Mouse (Mus musculus) cerebellum, adult 9-11 months (tissue): ENCODE measurements at regions not wholly inside any gene's neighbourhood (a gene's known extent, or its start where the extent isn't known, plus 50 kb on each side); places are given as distances from the start of the nearest gene placed in this dataset.

Experiments
- DNase-seq: peaks from one replicate; pipeline ENCODE4 v3.0.0; 2022

DNA sequence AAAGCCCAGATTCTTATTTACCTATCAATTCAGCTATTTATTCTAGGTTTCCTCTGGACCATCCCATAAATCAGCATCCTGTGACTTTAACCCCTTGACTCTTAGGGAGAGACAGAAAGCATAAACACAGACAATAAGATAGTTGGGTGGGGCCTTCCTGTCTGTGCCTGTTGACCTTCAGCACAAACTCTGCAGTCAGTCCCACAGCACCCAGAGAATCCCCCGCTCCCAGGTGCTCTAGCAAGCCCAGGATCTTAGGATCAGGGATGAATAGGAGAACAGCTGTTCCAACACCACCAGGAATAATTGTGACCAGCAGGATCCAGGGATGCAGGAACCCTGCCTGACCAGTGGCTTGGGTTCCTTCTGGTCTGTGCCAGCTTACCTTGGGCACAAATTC is 107.8 kb downstream of the Basp1 start:
- DNase-seq = no peak

DNA sequence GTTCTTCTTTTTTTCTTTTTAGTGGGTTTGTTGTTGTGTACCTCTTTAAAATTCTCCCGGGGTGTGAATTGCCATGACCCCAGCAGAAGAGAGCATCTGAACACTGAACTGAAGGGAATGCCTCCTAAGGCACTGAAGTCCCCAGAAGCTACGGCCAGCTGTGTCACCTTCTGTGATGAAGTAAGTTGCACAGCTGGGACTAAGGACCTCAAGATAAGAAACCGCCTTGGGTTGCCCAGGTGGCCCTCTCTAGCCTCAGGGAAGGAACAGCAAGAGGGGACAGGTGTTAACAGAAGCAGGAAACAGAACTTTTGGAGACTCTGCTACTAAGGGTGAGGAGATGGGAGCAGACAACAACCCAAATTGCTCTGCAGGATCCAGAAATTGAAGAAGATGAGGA is 110.2 kb downstream of the Basp1 start:
- DNase-seq = no peak

DNA sequence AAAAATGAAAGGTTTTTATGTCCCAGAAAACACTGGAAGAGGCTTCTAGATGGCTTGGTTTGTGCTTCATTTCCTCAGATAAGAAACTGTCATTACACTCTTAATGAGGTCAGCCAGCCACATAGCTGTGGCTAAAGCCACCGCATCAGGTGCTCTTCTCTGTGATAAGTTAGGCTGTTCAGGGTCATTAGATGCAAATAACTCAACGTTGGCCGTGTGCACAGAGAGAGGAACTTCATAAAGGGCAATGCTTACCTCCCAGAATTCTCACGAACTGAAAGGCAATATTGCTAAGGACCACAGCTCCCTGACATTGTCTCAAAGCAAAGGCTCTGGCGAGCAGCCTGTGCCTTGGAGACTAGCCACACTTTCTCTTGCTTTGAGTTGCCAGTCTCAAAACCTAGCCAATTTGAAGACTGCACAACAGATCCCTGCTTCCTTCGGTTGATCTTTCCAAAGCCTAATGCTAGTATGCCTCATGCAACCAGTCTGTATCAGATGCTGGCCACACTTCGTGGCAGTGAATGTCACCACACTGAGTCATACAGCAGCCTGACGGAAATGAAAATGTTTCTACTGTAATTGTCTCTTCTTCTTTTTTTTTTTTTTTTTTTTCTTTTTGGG is 110.8 kb downstream of the Basp1 start:
- DNase-seq = no peak

GRCm38 (mm10) chr15:25301810-25302209 is 111.8 kb downstream of the Basp1 start:
- DNase-seq = no peak

- DNase-seq = no peak
These were observed 116.3 kb downstream of the Basp1 start for GRCm38 (mm10) chr15:25297278-25297677.

DNA sequence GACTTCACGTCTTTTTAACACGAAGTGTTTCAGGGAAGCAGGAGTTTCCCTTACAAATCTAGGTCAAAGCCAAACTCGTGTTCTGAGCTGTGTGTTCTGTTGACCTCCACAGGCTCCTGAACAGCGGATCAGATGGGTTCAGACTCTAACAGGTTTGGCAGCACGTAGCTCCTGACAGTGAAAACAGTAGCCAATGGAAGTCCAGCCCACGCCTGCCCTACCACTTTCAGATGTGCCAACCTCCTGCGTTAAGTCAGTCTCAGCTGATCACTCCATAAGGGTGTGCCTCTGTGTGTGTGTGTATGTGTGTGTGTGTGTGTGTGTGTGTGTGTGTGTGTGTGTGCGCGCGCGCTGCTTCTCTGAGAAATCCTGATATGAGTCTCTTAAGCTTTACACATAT is 116.8 kb downstream of the Basp1 start:
- no peak for DNase-seq

DNA sequence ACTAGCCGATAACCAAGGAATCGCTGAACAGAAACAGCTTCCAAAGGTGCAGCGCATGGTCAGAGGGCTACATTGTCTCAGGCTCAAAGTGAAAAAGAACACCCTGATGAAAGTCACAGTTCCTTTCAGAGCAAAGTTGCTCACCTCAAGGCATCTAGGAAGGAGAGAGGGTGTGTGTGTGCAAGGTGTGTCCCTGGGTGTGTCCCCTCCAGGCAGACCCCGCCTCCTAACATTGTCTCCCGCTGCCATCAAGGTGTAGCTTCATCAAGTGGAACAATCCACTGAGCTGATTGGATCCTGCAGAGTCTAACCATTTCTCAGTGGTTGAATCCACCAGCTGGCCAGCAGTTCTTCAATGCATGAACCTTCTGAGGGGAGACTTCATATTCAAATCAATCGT is 117.8 kb downstream of the Basp1 start:
- DNase-seq = no peak

GRCm38 (mm10) chr15:25291231-25291691 is 122.3 kb downstream of the Basp1 start:
- DNase-seq = no peak

DNA sequence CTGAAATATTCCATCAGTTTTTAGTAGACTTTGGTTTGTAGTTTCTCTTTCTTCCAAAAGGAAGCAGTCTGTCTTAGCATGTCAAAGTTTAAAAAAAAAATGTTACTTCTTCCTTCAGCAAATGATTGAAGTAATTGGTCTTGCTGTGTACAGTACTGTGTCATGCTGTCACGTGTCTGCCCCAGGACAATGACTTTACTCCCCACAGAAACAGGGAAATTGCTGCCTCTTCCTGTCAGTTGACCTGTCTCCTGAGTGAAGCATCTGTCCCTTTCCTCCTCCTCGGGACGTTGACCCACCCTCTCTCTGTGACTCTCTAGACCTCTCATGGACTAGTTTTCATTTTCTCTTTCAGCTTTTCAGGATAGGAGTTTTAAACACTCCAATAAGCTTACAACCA is 125.7 kb downstream of the Basp1 start:
- DNase-seq = no peak

DNA sequence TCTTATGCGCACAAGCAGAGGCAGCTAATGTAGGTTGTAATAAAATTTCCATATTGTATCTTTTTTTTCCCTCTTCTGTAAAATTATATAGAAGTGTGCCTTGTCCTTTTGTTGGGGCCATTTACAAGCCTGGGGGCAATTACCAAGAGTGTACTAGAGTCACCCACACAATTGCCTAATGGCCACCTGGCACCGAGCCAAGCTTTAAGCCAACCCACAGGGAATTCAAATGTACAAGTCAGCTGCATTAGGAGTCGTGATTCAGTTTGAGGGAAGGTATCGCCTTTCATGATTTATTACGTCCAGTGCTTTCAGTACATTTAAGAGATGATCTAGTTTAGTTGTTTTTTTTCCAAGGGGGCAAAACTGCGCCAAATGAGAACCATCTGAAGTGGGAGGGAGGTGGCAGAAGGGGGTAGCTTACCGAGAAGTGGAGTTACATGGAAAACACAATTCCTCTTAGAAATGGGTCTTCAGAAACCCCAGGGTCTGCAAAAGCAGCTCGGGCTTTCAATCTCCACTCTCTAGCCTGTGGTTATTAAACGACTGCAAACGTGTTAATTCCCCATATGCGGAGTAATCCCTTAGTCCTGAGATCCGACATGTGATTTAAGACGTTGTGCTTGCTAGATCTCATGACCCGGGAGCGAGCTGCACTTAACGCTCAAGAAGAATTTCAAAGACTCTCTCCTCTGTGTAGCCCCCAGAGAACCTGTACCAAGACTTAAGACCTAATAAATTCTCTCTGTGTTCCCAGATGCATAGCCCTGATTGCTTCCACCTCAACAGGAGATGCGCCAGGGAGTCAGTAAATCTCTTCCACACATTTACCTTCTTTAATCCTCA is 129.0 kb downstream of the Basp1 start:
- no peak for DNase-seq

DNA sequence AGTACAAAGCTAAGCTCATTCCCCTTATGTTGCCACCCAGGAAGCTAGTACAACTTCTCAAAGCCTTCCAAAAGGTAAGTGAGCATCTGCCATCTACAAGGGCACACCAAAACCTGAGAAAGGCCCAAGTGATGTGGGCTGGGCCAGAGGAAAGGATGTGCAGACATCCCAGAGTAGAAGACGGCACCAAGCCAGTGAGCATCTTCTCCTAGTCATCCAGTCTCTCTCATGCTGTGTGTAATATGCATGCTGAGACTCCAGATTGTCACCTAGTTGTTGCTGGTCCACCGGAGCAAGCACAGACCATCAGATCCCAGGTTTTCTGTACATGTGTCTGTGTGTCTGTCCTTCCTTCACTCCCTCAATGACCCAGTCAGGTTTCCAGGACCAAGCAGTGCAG is 129.9 kb downstream of the Basp1 start:
- DNase-seq = no peak

DNA sequence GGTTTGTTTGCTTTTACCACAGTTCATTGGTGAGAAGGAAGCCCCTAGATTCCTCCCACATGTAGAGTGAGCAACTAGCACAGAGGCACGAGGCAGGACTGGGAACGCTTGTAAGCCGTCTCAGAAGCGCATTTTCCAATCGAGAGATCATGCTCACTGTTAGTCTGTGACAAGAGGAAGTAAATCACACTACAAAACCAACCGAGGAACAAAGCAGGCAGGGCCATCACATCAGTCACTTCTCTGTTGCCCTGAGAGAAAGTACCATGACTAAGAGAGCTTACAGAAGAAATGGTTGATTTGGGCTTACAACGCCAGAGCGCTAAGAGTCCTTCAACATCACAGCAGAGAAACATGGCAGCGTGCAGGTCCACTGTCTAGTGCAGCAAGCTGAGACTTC is 131.2 kb downstream of the Basp1 start:
- DNase-seq = no peak

GRCm38 (mm10) chr15:25281942-25282341 is 131.6 kb downstream of the Basp1 start:
- no peak for DNase-seq

DNA sequence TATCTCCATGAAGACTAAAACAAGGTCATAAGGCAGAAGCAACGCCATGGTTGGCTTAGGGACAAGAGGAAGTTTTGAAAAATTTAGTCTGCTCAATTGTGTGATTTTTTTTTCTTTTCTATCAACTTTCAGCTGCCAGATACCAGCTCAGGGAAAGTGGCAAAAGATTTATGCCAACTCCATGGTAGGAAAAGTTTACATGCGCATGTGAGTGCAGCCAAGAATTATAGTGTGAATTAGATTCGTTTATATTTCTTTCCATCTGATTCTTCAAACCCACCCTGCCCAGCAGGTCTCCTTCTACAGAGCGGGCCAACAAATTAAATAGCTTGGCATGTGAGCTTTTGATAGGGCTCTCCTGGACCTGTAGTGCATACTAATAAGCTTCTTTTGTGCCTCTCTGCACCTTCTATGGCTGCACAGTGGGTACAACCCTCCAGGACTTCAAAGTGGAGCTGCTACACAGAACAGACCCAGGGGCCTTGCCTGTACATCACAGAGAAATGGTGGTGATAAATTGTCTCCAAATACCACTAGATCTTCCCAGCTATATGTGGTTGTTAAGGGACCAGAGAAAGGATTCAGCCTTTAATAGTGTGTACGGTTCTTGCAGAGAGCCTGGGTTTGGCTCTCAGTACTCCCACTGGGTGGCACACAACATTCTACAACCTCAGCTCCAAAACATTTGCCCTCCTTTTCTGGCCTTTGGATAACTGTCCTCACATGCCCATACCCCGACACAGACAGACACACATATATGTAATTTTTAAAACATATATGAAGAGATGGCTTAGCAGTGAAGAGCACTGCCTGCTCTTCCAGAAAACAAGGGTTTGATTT is 135.0 kb downstream of the Basp1 start:
- DNase-seq = no peak

DNA sequence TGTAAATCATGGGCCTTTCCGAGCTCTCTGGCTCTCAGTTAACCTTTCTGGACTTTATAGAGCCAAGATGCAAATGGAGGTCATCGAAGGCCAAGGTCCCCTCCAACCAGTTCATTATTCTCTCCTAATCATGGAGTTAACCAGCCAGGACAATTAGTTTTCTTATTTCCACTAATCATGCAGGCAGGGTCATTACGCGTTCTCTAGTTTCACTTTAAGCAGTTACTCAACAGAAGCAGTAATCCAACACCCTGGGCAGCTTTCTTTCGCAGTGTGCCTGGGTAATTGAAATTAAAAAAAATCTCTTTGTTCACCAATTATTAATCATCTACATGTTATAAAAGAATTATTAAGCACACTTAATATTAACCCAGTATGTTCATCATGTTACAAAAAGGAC is 137.3 kb downstream of the Basp1 start:
- DNase-seq = no peak

- DNase-seq = no peak
These were observed 141.7 kb downstream of the Basp1 start for GRCm38 (mm10) chr15:25271886-25272285.

GRCm38 (mm10) chr15:25270349-25270748 is 143.2 kb downstream of the Basp1 start:
- no peak for DNase-seq

DNA sequence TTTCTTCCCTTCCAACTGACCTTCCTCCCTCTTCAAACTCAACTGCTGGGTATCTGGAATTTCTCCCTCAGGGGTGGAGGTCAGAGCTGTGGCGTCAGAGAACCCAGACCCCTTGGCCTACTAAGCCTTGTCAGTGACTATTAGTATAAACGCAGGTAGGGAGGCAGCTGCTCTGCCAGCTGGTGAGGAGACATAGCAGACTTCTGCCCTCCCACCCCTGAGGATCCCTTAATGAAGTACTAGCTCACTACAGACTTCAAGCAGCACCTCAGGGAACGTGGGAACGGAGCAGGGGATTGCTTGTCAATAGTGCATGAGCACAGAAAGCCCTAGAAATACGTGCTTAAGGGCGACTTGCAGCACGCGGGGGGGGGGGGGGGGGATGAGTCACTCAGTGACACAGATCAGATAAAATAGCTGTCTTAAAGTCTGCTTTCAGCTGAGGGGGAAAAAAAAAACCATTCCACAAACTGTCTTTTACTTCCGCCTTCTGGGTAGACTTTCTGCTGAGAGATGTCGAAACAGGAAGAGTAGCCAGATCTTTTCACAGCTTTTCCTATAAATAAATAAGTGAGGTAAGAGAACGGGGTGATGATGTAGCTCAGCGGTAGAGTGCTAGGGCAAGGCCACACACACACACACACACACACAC is 144.1 kb downstream of the Basp1 start:
- DNase-seq = no peak

GRCm38 (mm10) chr15:25268436-25268835 is 145.1 kb downstream of the Basp1 start:
- no peak for DNase-seq

GRCm38 (mm10) chr15:25267509-25267908 is 146.1 kb downstream of the Basp1 start:
- DNase-seq = no peak

DNA sequence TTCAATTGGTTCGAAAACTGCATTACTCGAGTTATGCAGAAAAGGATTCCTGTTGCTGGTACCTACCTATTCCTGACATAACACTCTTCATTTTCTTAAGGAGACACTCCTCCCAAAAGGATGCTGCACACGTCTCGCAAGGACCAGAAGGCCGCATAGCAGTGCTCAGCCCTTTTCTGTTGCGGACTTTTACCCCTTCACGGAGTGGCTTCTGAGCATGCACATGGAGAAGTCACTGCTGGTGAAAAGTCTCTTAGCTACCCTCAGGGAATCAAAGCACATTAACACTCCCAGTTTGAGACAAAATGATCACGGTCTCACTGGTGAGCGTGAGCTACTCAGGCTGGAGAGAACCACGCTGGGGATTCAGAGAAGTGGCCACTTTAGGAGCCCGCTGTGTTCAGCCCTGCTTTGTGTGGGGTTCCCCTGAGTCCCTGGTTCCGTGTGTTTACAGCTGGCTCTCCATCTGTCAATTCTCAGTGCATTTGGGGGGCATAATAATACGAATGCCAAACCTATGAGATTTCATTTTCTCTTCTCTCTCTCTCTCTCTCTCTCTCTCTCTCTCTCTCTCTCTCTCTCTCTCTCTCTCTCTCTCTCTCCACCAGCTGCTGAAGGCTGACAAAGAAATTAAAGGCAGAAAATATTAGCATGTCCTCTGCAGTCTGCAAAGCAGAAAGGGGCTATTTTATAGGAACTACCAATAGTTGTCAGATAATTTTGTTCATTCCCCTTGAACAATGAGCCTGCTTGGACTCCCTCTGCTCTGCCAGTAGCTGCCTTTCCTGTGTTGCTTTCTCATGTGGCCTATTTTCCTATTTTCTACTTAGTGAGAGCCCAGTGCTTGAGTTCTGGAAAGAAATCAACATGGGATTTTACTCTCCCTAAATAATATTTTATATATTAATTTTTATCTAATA is 160.7 kb downstream of the Basp1 start:
- DNase-seq = no peak

- DNase-seq = no peak
These were observed 167.9 kb downstream of the Basp1 start for GRCm38 (mm10) chr15:25245631-25246030.
